Mouse (Mus musculus) layer of hippocampus, adult 9-10 months (tissue): ENCODE measurements around the gene Alpl.

Experiments used
- DNase-seq: peaks from one replicate; pipeline ENCODE4 v3.0.0; 2022; ENCODE audit warnings: low spot score

Alpl gene

GRCm38 (mm10) chr4:137737760-137738159, 58.4 kb downstream of the Alpl start:
- no peak for DNase-seq

- DNase-seq: no peak
These were observed 59.9 kb downstream of the Alpl start for GRCm38 (mm10) chr4:137736220-137736701.

GRCm38 (mm10) chr4:137733459-137733858, 62.7 kb downstream of the Alpl start:
- no peak for DNase-seq

GRCm38 (mm10) chr4:137732962-137733361, 63.2 kb downstream of the Alpl start:
- DNase-seq: no peak

- DNase-seq: no peak
These were observed 63.8 kb downstream of the Alpl start for GRCm38 (mm10) chr4:137732361-137732760.

GRCm38 (mm10) chr4:137731891-137732290, 64.3 kb downstream of the Alpl start:
- DNase-seq: no peak

GRCm38 (mm10) chr4:137730757-137731156, 65.4 kb downstream of the Alpl start:
- DNase-seq: no peak

- DNase-seq: peak; percentile 91
These were observed 66.0 kb downstream of the Alpl start for GRCm38 (mm10) chr4:137730134-137730533.

- no peak for DNase-seq
These were observed 66.9 kb downstream of the Alpl start for GRCm38 (mm10) chr4:137729155-137729855.

- no peak for DNase-seq
These were observed 67.6 kb downstream of the Alpl start for GRCm38 (mm10) chr4:137728399-137729154.

GRCm38 (mm10) chr4:137727506-137728187, 68.5 kb downstream of the Alpl start:
- no peak for DNase-seq

- DNase-seq: no peak
These were observed 69.3 kb downstream of the Alpl start for GRCm38 (mm10) chr4:137726739-137727505.

- DNase-seq: no peak
These were observed 70.5 kb downstream of the Alpl start for GRCm38 (mm10) chr4:137725541-137726145.

GRCm38 (mm10) chr4:137724766-137725165, 71.4 kb downstream of the Alpl start:
- no peak for DNase-seq

- DNase-seq: no peak
These were observed 72.0 kb downstream of the Alpl start for GRCm38 (mm10) chr4:137724212-137724611.

GRCm38 (mm10) chr4:137723527-137723926, 72.7 kb downstream of the Alpl start:
- DNase-seq: no peak

- DNase-seq: peak; percentile 77
These were observed 73.3 kb downstream of the Alpl start for GRCm38 (mm10) chr4:137722692-137723427.

GRCm38 (mm10) chr4:137722230-137722629, 74.0 kb downstream of the Alpl start:
- DNase-seq: no peak

- DNase-seq: no peak
These were observed 74.6 kb downstream of the Alpl start for GRCm38 (mm10) chr4:137721563-137721962.

- DNase-seq: no peak
These were observed 76.7 kb downstream of the Alpl start for GRCm38 (mm10) chr4:137719378-137720077.
